Mouse (Mus musculus) C2C12 (cell line): Measurements from ENCODE around the gene Top3a.

ENCODE experiments used
- CEBPB ChIP-seq: IDR thresholded peaks from one replicate; pipeline ENCODE4 v1.6.1; 2011; ENCODE audit warnings: low read depth, mild to moderate bottlenecking, control low read depth, moderate library complexity
- CTCF ChIP-seq: IDR thresholded peaks from one replicate; pipeline ENCODE4 v1.5.1; 2011; ENCODE audit not compliant: control insufficient read depth, insufficient read depth, insufficient read length
- MAX ChIP-seq: IDR thresholded peaks from one replicate; pipeline ENCODE4 v1.6.1; 2011; ENCODE audit warnings: mild to moderate bottlenecking, control low read depth
- MYOD1 ChIP-seq: IDR thresholded peaks from one replicate; pipeline ENCODE4 v1.6.1; 2011; ENCODE audit warnings: low read depth; ENCODE audit not compliant: control insufficient read depth, insufficient read length
- MYOG ChIP-seq: IDR thresholded peaks from one replicate; pipeline ENCODE4 v1.6.1; 2011; ENCODE audit not compliant: control insufficient read depth, insufficient read length; ENCODE audit errors: extremely low read depth
- USF1 ChIP-seq: IDR thresholded peaks from one replicate; pipeline ENCODE4 v1.6.1; 2011; ENCODE audit warnings: low read depth, mild to moderate bottlenecking, control low read depth, moderate library complexity

DNA sequence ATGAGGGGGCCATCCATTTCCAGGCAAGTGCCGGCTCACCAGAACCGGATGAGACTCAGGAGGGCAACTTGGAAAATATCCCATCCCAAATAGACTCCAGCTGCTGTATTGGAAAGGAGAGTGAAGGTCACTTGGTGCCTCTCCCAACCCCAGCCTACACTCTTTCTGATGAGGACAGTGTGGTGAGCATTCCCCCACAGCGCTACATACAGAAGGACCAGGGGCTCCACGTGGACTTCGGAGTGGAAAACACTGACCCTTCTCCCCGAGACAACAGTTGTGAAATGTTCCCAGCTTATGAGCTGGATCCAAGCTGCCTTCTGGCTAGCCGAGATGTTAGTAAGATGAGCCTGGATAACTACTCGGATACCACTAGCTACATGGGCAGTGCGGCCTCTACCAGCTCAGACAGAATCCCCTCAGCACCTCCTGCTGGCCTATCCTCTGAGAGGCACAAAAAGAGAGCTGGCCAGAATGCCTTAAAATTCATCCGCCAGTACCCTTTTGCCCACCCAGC is 2.6 kb upstream of the Top3a start:
- TF ChIP-seq CTCF (no peak), MAX (no peak), MYOG (no peak), USF1 (no peak), MYOD1 (no peak), CEBPB (no peak)
